Mouse (Mus musculus): ENCODE measurements at regions not wholly inside any gene's neighbourhood (a gene's known extent, or its start where the extent isn't known, plus 50 kb on each side); places are given as distances from the start of the nearest gene placed in this dataset.

- no peak for DNase-seq (ENCODE audit: low spot score)
These were observed 1974.3 kb upstream of the Slc39a10 start for GRCm38 (mm10) chr1:48866926-48867325.

DNA sequence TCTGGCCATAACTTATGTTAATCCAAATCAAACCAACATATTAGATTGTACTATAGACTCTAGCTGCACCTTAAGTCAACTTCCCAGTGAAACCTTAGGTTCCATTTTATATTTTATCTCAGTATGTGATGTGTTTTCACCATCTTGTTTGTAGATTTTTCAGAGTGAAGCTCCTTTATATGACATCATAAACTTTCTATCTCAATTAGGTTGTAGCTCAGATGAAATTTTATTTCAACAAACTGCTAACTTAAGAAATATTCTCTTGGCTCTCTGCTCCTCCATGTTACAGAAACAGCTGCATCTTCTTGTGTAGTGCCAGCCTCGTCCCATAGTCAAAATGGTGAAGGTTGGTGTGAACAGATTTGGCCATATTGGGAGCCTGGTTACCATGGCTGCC is 1988.7 kb upstream of the Slc39a10 start:
- DNase-seq (ENCODE audit: low spot score) = peak; percentile 65

DNA sequence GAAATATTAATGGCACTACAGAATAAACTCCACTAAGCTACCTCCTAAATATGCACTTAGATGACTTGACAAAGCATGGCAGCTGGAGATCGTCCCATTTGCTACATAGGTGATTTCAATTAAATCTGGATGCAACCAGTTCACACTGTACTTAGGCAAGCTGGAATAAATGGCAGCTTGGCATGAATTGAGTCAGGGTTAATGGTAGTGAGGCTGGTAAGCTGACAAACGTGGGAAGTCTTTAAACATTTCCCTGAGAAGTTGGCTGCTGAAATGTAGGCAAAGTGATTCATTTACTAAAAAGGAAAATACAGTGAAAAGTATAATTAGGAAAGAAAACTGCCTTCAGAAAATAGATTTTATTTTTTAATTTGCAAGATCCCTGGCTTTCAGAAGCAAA is 2000.9 kb upstream of the Slc39a10 start:
- no peak for DNase-seq (ENCODE audit: low spot score)

GRCm38 (mm10) chr1:48916419-48916818 is 1984.0 kb upstream of the Tmeff2 start:
- no peak for DNase-seq (ENCODE audit: low spot score)

DNA sequence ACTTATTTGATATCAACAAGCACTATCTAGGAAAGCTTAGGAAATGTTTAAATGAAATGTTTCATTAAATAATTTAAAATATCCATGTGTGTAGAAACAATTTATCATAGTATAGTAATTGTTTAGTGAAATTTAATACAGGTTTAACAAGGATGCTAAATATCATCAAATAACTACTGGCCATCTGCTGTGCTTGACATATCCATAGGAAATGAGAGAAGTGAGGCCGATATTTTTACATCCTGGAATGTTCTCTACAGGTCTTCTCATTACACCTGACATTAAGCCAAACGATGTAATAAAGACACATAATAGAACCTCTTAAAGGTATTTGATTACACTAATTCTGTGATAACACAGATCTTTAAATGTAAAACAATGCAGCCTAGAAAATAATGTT is 1957.3 kb upstream of the Tmeff2 start:
- DNase-seq (ENCODE audit: low spot score) = no peak

GRCm38 (mm10) chr1:48943826-48944225 is 1956.6 kb upstream of the Tmeff2 start:
- no peak for DNase-seq (ENCODE audit: low spot score)

Measured in MN1 (cell line).